Mouse (Mus musculus): ENCODE results near the gene Ccdc127. TPM values are rescaled to one million over a fixed set of nuclear protein-coding genes. Genes with fewer than 3 reads are reported as not detected.

Gene Ccdc127
- total RNA-seq, 4 experiments from 2014 or later, result 52.9 to 66.9 (median 58.7) TPM

DNA sequence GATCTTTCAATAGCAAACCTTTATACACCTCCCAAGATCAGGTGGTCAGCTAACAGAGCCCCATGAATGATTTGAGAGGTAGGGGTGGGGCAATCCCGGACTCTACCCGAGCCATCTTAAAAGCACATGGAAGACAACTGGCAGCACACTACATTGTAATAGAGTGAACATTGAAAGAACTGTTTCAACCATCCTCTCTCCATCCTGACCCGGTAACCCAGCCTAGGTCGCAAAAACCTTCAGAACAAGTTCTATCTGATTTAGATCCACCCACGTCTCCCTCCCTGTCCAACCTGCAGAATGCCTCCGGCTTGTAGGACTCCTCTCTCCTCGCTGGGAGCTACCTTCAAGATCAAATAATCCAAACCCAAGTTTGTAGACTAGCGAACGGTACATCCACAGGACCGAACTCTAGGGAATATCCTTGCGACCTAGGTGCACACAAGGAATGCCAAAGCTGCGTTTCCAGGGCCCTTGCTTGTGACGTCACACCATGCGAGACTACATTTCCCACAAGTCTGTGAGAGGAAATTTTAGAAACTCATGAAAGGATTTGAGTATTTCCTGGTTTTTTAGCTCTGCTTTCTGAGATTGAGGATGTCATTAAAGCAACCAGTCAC lies 40.4 kb downstream of the Ccdc127 start, which contains the start of gene Zfp72:
TSS of gene Zfp72 (minus strand) at position 466 of the 620 bp plus-strand sequence.
- DNase-seq, result peak; percentile 62

DNA sequence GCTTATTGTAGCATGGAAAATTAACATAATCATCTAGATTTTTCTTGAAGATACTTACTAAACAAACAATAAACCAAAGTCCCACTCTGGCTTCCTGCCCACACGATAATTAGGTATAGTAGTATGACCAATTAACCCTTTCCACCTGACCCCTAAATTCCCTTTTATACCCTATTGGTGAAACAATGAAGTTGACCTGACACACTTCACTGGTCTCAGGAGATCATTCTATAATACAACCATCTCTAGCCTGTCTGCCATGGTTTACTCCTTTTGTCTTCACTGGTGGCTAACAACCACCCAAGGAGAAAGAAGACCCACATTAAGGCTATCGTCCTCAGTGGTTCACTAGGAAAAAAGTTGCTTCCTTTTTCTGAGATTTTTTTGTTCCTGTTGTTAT lies 41.0 kb downstream of the Ccdc127 start:
- no peak for DNase-seq

GRCm38 (mm10) chr13:74399298-74399839 lies 49.3 kb downstream of the Ccdc127 start, which contains the start of gene Ftl1-ps1:
TSS of gene Ftl1-ps1 (plus strand) at chr13:74399694.
- peak; percentile 42 for DNase-seq

Small RNAs within 50 kb of the gene (microRNA-seq; reads per million reads assigned to microRNA genes)
- gene Mir692-3, result 0 reads per million in 2 experiments

Other genes starting within 250 kb of the Ccdc127 start
- gene Slc9a3, start 228.9 kb upstream of the Ccdc127 start, total RNA-seq (2022), result 1 to 10 TPM in 1 of 4 experiments, under 1 TPM in 3; 0.40 to 1.1 (median 0.56) TPM
- gene Exoc3, start 141.6 kb upstream of the Ccdc127 start, total RNA-seq (2022), result 10 to 100 TPM; 63.0 to 79.3 (median 72.3) TPM
- gene Ahrr, start 58.0 kb upstream of the Ccdc127 start, total RNA-seq (2022), result 1 to 10 TPM; 1.5 to 4.3 (median 2.9) TPM
- gene Pdcd6, start 32.7 kb upstream of the Ccdc127 start, total RNA-seq (2022), result 100 to 1,000 TPM; 143 to 193 (median 171) TPM
- gene Sdha, start within 50 bp of the Ccdc127 start, total RNA-seq (2022), result 100 to 1,000 TPM; 447 to 687 (median 569) TPM
- gene Lrrc14b, start 13.7 kb downstream of the Ccdc127 start, total RNA-seq (2022), result 1 to 10 TPM in 2 of 4 experiments, under 1 TPM in 2; 0.66 to 1.2 (median 1.1) TPM
- 1 to 10 TPM; 3.7 to 5.4 (median 4.7) TPM for gene Zfp72, start 40.5 kb downstream of the Ccdc127 start, total RNA-seq (2022)
- 1,000 to 10,000 TPM; 1,128 to 1,257 (median 1,206) TPM for gene Ftl1-ps1, start 49.4 kb downstream of the Ccdc127 start, total RNA-seq (2022)
- gene Zfp825, start 143.7 kb downstream of the Ccdc127 start, total RNA-seq (2022), result 10 to 100 TPM; 10.9 to 14.6 (median 13.9) TPM